Mouse (Mus musculus): ENCODE results near the gene Arhgap45.

The Arhgap45 gene

GRCm38 (mm10) chr10:80016931-80017330 is 478 bp downstream of the Arhgap45 start:
- DNase-seq: no peak

- DNase-seq: peak; percentile 83 to 86
These were observed 908 bp downstream of the Arhgap45 start for GRCm38 (mm10) chr10:80017361-80017760.

- DNase-seq: no peak
These were observed 1.3 kb downstream of the Arhgap45 start for GRCm38 (mm10) chr10:80017771-80018170.

GRCm38 (mm10) chr10:80018739-80019297 is 2.4 kb downstream of the Arhgap45 start:
- DNase-seq: peak; percentile 74 to 82

- DNase-seq: peak in 1 of 2 experiments; percentile 44
These were observed 3.1 kb downstream of the Arhgap45 start for GRCm38 (mm10) chr10:80019471-80020131.

- DNase-seq: no peak
These were observed 3.7 kb downstream of the Arhgap45 start for GRCm38 (mm10) chr10:80020191-80020590.

GRCm38 (mm10) chr10:80020603-80021319 is 4.3 kb downstream of the Arhgap45 start:
- DNase-seq: no peak

GRCm38 (mm10) chr10:80021320-80021641 is 4.8 kb downstream of the Arhgap45 start:
- no peak for DNase-seq

- no peak for DNase-seq
These were observed 5.7 kb downstream of the Arhgap45 start for GRCm38 (mm10) chr10:80022164-80022563.

- DNase-seq: no peak
These were observed 6.4 kb downstream of the Arhgap45 start for GRCm38 (mm10) chr10:80022806-80023205.

GRCm38 (mm10) chr10:80023758-80024157 is 7.3 kb downstream of the Arhgap45 start:
- no peak for DNase-seq

GRCm38 (mm10) chr10:80024229-80025043 is 8.0 kb downstream of the Arhgap45 start:
- DNase-seq: peak; percentile 57 to 58

- no peak for DNase-seq
These were observed 8.5 kb downstream of the Arhgap45 start for GRCm38 (mm10) chr10:80025044-80025347.

GRCm38 (mm10) chr10:80025463-80025862 is 9.0 kb downstream of the Arhgap45 start:
- DNase-seq: no peak

GRCm38 (mm10) chr10:80025889-80026288 is 9.4 kb downstream of the Arhgap45 start:
- no peak for DNase-seq

GRCm38 (mm10) chr10:80027681-80028520 is 11.4 kb downstream of the Arhgap45 start:
- no peak for DNase-seq

- DNase-seq: no peak
These were observed 12.0 kb downstream of the Arhgap45 start for GRCm38 (mm10) chr10:80028521-80028846.

- DNase-seq: no peak
These were observed 13.7 kb downstream of the Arhgap45 start for GRCm38 (mm10) chr10:80030191-80030590.

GRCm38 (mm10) chr10:80030736-80031135 is 14.3 kb downstream of the Arhgap45 start:
- DNase-seq: no peak

GRCm38 (mm10) chr10:80032799-80033480 is 16.5 kb downstream of the Arhgap45 start:
- DNase-seq: peak; percentile 85 to 89

GRCm38 (mm10) chr10:80033511-80034391 is 17.3 kb downstream of the Arhgap45 start:
- DNase-seq: peak; percentile 69 to 80

All from lung, adult 18-20 months (tissue).